In genomic region chr9:122325996-122326395, GRCm38 (mm10) we compare ENCODE assay signal across 19 mouse cellular contexts.
"Had no signal": no experiment of that assay in that cellular context is flagged by ENCODE, and none has a peak within 500 bp of the region (broad histone marks: within the 10 kb centered on the region; RNA-seq: fewer than 3 reads in every experiment).

No protein-coding gene starts in this region.

- H3K36me3 ChIP-seq: liver, embryonic 13.5 days; liver, embryonic 15.5 days; midbrain, embryonic 13.5 days; midbrain, embryonic 15.5 days; neural tube, embryonic 13.5 days; neural tube, embryonic 15.5 days; stomach, embryonic 15.5 days had no signal

- H3K27me3 ChIP-seq: liver, embryonic 13.5 days; liver, embryonic 15.5 days; midbrain, embryonic 13.5 days; midbrain, embryonic 15.5 days; neural tube, embryonic 13.5 days; neural tube, embryonic 15.5 days; stomach, embryonic 15.5 days had no signal

- DNase-seq: liver, embryonic 13.5 days; liver, postnatal 0 days; lung, embryonic 14.5 days; retina, postnatal 1 day; right cerebral cortex, adult 18-20 months; right cerebral cortex, postnatal 25 days; right cerebral cortex, postnatal 4 days; thymus, adult 18-20 months; thymus, postnatal 14 days; thymus, postnatal 36 days had no signal

- H3K4me1 ChIP-seq: liver, embryonic 13.5 days; liver, embryonic 15.5 days; megakaryocyte, embryonic 14.5 days; midbrain, embryonic 13.5 days; midbrain, embryonic 15.5 days; neural tube, embryonic 13.5 days; neural tube, embryonic 15.5 days; stomach, embryonic 15.5 days had no signal

- H3K9ac ChIP-seq: liver, embryonic 13.5 days; liver, embryonic 15.5 days; liver, postnatal 0 days; lung, embryonic 14.5 days; midbrain, embryonic 13.5 days; midbrain, embryonic 15.5 days; neural tube, embryonic 13.5 days; neural tube, embryonic 15.5 days; stomach, embryonic 15.5 days had no signal

- H3K27ac ChIP-seq: liver, embryonic 13.5 days; liver, embryonic 15.5 days; macrophage; midbrain, embryonic 13.5 days; midbrain, embryonic 15.5 days; neural tube, embryonic 13.5 days; neural tube, embryonic 15.5 days; stomach, embryonic 15.5 days had no signal

- H3K9me3 ChIP-seq: liver, embryonic 13.5 days; liver, embryonic 15.5 days; midbrain, embryonic 13.5 days; midbrain, embryonic 15.5 days; neural tube, embryonic 13.5 days; stomach, embryonic 15.5 days had no signal

- ATAC-seq: liver, postnatal 0 days; midbrain, embryonic 13.5 days; midbrain, embryonic 15.5 days had no signal

- H3K4me2 ChIP-seq: liver, embryonic 13.5 days; liver, embryonic 15.5 days; lung, embryonic 14.5 days; midbrain, embryonic 11.5 days; midbrain, embryonic 13.5 days; midbrain, embryonic 15.5 days; neural tube, embryonic 13.5 days; neural tube, embryonic 15.5 days; stomach, embryonic 15.5 days had no signal

- H3K4me3 ChIP-seq: liver, embryonic 13.5 days; liver, embryonic 15.5 days; megakaryocyte, embryonic 14.5 days; midbrain, embryonic 13.5 days; midbrain, embryonic 15.5 days; neural tube, embryonic 13.5 days; neural tube, embryonic 15.5 days; stomach, embryonic 15.5 days had no signal
